Mouse (Mus musculus): ENCODE measurements around the gene Kcnma1.

The Kcnma1 gene

DNA sequence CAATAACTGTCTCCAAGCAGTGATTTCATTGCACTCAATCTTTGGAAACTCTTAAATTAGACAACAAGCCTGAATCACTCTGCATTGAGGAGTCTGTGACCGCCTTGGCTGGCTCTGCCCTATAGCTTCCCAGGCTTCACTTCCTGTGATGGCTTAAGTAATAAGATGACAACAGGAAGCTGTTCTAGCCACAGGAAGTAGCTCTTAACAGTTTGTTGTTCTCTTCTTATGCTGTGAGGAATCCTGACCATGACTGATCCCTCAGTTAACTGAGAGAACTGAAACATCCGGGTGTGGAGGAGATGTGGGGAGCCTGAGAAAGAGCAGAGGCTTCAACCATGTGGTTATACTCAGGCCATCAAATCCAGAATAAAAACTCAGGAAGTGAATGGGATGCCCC, 549.2 kb downstream of the Kcnma1 start:
- ChIA-PET CTCF (interaction anchor here in 1 of 4 experiments (0.5 kb wide), 1 partner anchor 1496 kb away, joined by 3 read pairs; no protein-coding TSS in a partner anchor), POLR2A (no interaction called here)

DNA sequence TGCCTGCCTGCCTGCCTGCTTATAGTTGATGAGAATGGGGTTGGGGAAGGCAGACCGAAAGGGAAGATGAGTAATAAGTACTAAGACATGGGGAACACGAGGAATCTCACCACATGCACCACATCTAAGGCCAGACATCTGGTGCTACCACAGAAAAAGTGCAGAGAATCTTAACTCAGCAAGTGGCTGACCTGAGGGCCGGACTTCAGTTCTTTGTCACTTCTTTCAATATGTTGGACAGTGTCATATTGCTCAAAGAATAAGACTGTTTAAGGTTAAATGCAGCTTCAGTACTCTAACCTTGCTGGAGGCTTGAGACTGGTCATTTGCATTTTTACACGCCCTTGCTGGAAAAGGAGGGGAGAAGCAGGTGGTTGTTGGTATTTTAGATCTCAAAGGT, 555.7 kb downstream of the Kcnma1 start:
- POLR2A ChIA-PET, result no interaction called here

DNA sequence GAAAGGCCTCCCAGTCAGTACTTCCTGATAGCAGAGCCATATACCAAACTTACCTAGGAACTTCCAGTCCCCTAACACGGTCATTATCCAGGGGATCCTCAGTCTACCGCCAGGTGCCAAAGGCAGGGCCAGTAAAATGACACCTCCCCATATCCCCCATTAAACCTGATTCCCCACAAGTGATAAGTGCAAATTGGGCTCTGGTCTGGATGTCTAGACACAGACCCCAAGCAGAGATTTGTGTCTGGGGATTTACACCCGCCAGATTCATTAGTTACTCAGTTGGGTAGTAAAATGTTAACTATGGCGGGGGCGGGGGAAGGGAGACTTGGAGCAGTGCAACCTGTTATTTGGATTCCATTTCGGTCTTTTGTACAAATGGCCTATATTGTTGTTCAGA, 562.6 kb downstream of the Kcnma1 start:
- ChIA-PET POLR2A (no interaction called here), CTCF (no interaction called here)

More for the DNA sequence above, 555.7 kb downstream of the Kcnma1 start:
- CTCF ChIA-PET, result no interaction called here

DNA sequence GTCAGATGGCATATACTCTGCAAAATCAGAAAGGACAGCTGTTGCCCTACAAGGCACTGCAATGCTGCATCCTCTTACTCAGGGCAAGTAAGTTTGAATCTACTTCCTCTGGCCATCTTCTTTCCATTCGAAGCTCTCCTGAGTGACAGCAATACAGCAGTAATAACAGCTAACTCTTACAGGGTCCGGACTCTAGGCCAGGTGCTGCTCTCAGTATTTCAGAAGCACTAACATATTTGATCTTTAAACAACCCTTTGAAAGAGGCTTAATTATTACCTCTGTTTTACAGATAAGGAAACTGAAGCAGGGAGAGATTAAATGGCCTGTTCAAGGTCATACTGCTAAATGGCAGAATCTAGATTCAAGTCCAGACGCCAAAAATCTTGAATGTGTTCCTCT, 576.8 kb downstream of the Kcnma1 start:
- ChIA-PET POLR2A (no interaction called here), CTCF (no interaction called here)

DNA sequence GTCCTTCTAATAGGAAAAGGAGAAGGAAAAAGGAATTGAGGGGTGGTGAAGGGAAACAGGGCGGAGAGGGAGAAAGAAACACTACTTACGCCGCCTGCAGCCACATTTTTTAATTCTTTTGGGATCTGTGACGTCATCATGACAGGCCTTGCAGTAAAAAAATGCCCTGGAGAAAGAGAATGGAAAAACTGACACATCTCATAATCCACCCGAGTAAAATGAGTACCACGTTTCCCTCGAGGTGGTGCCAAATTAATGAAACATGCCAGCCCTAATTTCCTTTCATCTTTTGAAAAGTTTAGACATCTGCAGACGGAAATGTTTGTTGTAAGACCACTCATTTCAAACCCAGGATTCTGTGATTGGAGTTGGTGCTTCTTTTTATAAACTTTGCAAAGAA, 578.4 kb downstream of the Kcnma1 start:
- ChIA-PET CTCF (no interaction called here), POLR2A (no interaction called here)

GRCm38 (mm10) chr14:23430006-23430405, 584.3 kb downstream of the Kcnma1 start:
- ChIA-PET CTCF (interaction anchor here in 1 of 4 experiments (1.6 kb wide), 1 partner anchor 100 kb away, joined by 5 read pairs; no protein-coding TSS in a partner anchor), POLR2A (no interaction called here)

GRCm38 (mm10) chr14:23429043-23429442, 585.2 kb downstream of the Kcnma1 start:
- POLR2A ChIA-PET, result interaction anchor here in 1 of 4 experiments (0.6 to 0.7 kb wide), 2 partner anchors 83 to 1511 kb away, joined by 5 to 6 read pairs; no protein-coding TSS in a partner anchor
- CTCF ChIA-PET, result interaction anchor here (0.7 to 1.6 kb wide), 10 partner anchors 101 to 1606 kb away, joined by 3 to 5 read pairs (median 4); no protein-coding TSS in a partner anchor

GRCm38 (mm10) chr14:23422481-23423040, 591.7 kb downstream of the Kcnma1 start:
- ChIA-PET CTCF (interaction anchor here in 1 of 4 experiments (0.6 kb wide), 1 partner anchor 845 kb away, joined by 4 read pairs; no protein-coding TSS in a partner anchor), POLR2A (interaction anchor here in 1 of 4 experiments (0.7 kb wide), 1 partner anchor 520 kb away, joined by 3 read pairs; no protein-coding TSS in a partner anchor)

- ChIA-PET CTCF (no interaction called here), POLR2A (interaction anchor here in 1 of 4 experiments (0.6 kb wide), 1 partner anchor 1592 kb away, joined by 3 read pairs; no protein-coding TSS in a partner anchor)
These were observed 595.3 kb downstream of the Kcnma1 start for GRCm38 (mm10) chr14:23418955-23419354.

- ChIA-PET CTCF (no interaction called here), POLR2A (no interaction called here)
These were observed 607.2 kb downstream of the Kcnma1 start for GRCm38 (mm10) chr14:23407051-23407450.

GRCm38 (mm10) chr14:23400777-23401469, 613.4 kb downstream of the Kcnma1 start:
- CTCF ChIA-PET, result interaction anchor here in 2 of 4 experiments (1.2 to 1.3 kb wide), 2 partner anchors 1416 to 1432 kb away, joined by 6 read pairs; no protein-coding TSS in a partner anchor

DNA sequence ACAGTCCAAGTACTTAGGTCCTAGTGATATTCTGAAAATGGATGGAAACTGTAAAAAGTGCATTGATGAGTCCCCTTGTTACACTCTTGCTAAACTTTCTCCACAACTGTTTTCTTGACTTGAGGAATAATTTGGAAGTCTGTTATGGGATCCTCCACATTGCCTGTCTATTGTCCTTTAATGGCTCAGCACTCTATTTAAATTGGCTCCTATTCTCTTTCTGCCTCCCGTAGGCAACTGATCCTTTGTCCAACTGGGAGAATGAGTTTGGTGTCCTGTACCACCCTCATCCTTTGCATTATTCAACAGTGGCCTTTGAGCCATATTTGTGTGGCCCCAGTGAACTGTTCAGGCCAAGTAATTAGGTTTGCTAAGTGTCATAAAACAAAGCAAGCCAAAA, 616.6 kb downstream of the Kcnma1 start:
- POLR2A ChIA-PET, result no interaction called here
- CTCF ChIA-PET, result no interaction called here

More at GRCm38 (mm10) chr14:23400777-23401469, 613.4 kb downstream of the Kcnma1 start:
- POLR2A ChIA-PET, result interaction anchor here in 1 of 4 experiments (0.6 kb wide), 1 partner anchor 7 kb away, joined by 7 read pairs; no protein-coding TSS in a partner anchor

DNA sequence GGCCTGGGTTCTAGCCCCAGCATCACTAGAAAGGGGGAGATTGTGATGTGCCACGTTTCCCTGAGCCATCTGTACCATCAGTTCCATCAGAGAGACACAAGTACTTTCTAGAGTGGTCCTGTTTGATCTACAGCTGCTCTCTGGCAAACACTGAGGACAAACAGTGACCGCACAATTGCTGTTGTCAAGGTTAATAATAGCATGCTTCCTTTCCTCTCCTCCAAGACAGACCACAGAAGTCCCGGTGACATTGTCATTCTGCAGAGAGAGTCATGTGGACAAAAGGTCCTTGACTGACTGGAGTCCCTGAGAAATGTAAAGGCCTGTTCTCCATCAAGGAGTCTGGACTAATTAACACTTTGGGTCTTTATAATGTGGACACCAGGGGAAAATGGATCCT, 622.7 kb downstream of the Kcnma1 start:
- POLR2A ChIA-PET, result no interaction called here
- CTCF ChIA-PET, result interaction anchor here in 1 of 4 experiments (0.7 kb wide), 1 partner anchor 17 kb away, joined by 3 read pairs; no protein-coding TSS in a partner anchor

GRCm38 (mm10) chr14:23390768-23391167, 623.5 kb downstream of the Kcnma1 start:
- ChIA-PET CTCF (interaction anchor here in 2 of 4 experiments (0.6 kb wide), 2 partner anchors 10 to 101 kb away, joined by 3 to 5 read pairs; no protein-coding TSS in a partner anchor), POLR2A (interaction anchor here in 1 of 4 experiments (0.6 kb wide), 1 partner anchor 13 kb away, joined by 6 read pairs; no protein-coding TSS in a partner anchor)

DNA sequence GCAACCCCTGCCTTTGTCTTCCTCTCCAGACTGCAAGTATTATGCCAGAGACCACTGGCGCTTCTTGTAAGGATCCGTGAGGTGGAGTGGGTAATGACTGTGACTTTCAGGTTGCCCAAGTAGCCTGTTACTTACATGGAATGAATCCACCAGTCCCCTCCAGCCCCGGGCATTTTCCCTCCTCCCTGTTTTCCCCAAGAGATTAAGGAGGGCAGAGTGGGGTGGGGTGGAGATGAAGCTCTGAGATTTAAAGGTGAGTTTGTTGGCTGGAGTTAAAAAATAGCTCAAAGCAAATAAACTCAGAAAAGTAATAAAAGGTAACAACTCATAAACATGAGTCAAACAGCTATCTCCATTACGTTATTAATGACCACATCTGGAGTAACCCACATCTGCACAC, 624.1 kb downstream of the Kcnma1 start:
- CTCF ChIA-PET, result interaction anchor here in 2 of 4 experiments (0.6 kb wide), 2 partner anchors 9 to 101 kb away, joined by 3 to 5 read pairs; no protein-coding TSS in a partner anchor

GRCm38 (mm10) chr14:23386786-23387185, 627.5 kb downstream of the Kcnma1 start:
- ChIA-PET POLR2A (interaction anchor here in 1 of 4 experiments (0.6 kb wide), 1 partner anchor 1701 kb away, joined by 13 read pairs; no protein-coding TSS in a partner anchor), CTCF (interaction anchor here in 1 of 4 experiments (0.6 kb wide), 1 partner anchor 1422 kb away, joined by 3 read pairs; no protein-coding TSS in a partner anchor)

More for the DNA sequence above, 624.1 kb downstream of the Kcnma1 start:
- POLR2A ChIA-PET, result no interaction called here

- CTCF ChIA-PET, result interaction anchor here in 1 of 4 experiments (0.6 kb wide), 1 partner anchor 1421 kb away, joined by 3 read pairs; no protein-coding TSS in a partner anchor
- POLR2A ChIA-PET, result no interaction called here
These were observed 628.3 kb downstream of the Kcnma1 start for GRCm38 (mm10) chr14:23385776-23386608.

GRCm38 (mm10) chr14:23378351-23379087, 635.8 kb downstream of the Kcnma1 start:
- CTCF ChIA-PET, result interaction anchor here in 1 of 4 experiments (0.6 kb wide), 1 partner anchor 482 kb away, joined by 9 read pairs; no protein-coding TSS in a partner anchor

More at GRCm38 (mm10) chr14:23378351-23379087, 635.8 kb downstream of the Kcnma1 start:
- POLR2A ChIA-PET, result interaction anchor here in 1 of 4 experiments (0.6 kb wide), 1 partner anchor 12 kb away, joined by 6 read pairs; no protein-coding TSS in a partner anchor
